Mouse (Mus musculus): ENCODE measurements at regions not wholly inside any gene's neighbourhood (a gene's known extent, or its start where the extent isn't known, plus 50 kb on each side); places are given as distances from the start of the nearest gene placed in this dataset.

DNA sequence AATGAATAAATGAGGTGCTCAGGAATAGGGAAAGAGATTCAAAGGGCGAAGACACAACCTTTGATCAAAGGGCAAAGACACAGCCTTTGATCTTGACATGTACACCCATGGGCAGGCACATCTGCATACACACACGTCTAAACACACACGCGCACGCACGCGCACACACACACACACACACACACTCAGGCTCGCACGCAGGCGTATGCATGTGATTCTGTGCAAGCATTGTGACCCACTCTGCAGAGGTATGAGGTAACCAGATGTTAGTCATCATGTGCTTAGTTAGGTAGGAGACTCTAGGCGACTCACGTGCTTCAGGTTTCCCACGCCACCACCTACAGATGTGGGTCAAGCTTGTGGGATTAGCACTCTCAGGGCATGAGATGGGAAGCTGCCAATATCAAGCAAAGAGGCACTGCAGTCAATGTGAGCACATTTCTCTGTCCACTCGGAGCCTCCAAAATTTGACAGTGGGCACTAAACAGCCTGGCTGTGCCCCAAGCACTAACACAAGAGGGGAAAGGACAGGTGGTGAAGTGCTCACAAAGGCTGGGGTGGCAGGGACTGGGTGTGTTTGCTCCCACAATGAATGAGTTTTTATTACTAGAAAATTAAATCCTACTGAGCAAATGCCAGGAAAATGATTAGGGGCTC lies 123.3 kb upstream of the Slc44a1 start:
- TF ChIP-seq POLR2A (IDR thresholded peaks at IDR 0.05; ENCODE audit: control insufficient read depth in 1 of 2, insufficient read depth in 1 of 2, low read depth in 1 of 2, low read length in 2 of 2, poor library complexity in 1 of 2): no peak
- TF ChIP-seq POLR2AphosphoS2 (IDR thresholded peaks at IDR 0.05; ENCODE audit: low read length): no peak
- no peak for TF ChIP-seq GATA1 (IDR thresholded peaks at IDR 0.05; ENCODE audit: low read depth, low read length)
